ENCODE assay signal across 25 mouse cellular contexts in the genomic region with DNA sequence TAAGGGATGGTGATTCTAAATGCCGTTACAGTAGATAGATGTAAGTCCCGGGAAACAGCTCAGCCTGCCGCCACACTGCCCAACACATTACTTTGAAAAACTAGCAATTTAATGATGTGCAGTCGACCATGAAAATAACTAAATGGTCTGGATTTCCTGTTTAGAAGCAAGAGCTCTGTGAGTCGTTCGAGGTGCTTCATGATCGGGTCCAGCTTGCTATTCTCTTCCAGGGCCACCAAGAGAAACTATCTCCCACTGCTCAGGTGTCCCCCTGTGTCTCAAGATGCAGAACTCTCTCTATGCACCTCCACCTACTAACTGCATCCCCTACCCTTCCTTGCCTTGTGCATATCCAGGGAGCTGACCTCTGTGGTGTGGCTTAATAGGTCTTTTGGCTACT.
"Had no signal": no experiment of that assay in that cellular context is flagged by ENCODE, and none has a peak within 500 bp of the region (broad histone marks: within the 10 kb centered on the region; RNA-seq: fewer than 3 reads in every experiment).

No protein-coding gene starts in this region.

- H3K4me1 ChIP-seq: heart, embryonic 10.5 days; heart, embryonic 12.5 days; hindbrain, embryonic 10.5 days; hindbrain, embryonic 12.5 days; intestine, embryonic 15.5 days; kidney, embryonic 15.5 days; limb, embryonic 12.5 days had no signal

- H3K27me3 ChIP-seq: heart, embryonic 12.5 days; hindbrain, embryonic 12.5 days; intestine, embryonic 15.5 days; kidney, embryonic 15.5 days; limb, embryonic 12.5 days had no signal

- H3K36me3 ChIP-seq: heart, embryonic 10.5 days; heart, embryonic 12.5 days; hindbrain, embryonic 10.5 days; hindbrain, embryonic 12.5 days; intestine, embryonic 15.5 days; kidney, embryonic 15.5 days; limb, embryonic 10.5 days; limb, embryonic 12.5 days had no signal

- H3K4me3 ChIP-seq: heart, embryonic 10.5 days; heart, embryonic 12.5 days; hindbrain, embryonic 10.5 days; hindbrain, embryonic 12.5 days; intestine, embryonic 15.5 days; kidney, embryonic 15.5 days; layer of hippocampus, adult 2 months; left cerebral cortex, adult 2 months; limb, embryonic 10.5 days; limb, embryonic 12.5 days had no signal

- H3K27ac ChIP-seq: heart, embryonic 10.5 days; hindbrain, embryonic 10.5 days; hindbrain, embryonic 12.5 days; hindbrain, embryonic 14.5 days; intestine, embryonic 15.5 days; kidney, embryonic 15.5 days; layer of hippocampus, adult 2 months; left cerebral cortex, adult 2 months; limb, embryonic 10.5 days; limb, embryonic 12.5 days had no signal

- ATAC-seq: forebrain, postnatal 0 days; hindbrain, embryonic 16.5 days; inflammation-experienced regulatory T-cells, adult 6 months; intestine, embryonic 15.5 days; intestine, postnatal 0 days had no signal

- H3K9ac ChIP-seq: forebrain, postnatal 0 days; heart, embryonic 12.5 days; hindbrain, embryonic 12.5 days; hindbrain, embryonic 14.5 days; intestine, embryonic 15.5 days; kidney, embryonic 15.5 days; limb, embryonic 12.5 days had no signal

- H3K9me3 ChIP-seq: heart, embryonic 10.5 days; hindbrain, embryonic 12.5 days; intestine, embryonic 15.5 days; kidney, embryonic 15.5 days; limb, embryonic 10.5 days; limb, embryonic 12.5 days had no signal

- H3K4me2 ChIP-seq: heart, embryonic 12.5 days; hindbrain, embryonic 12.5 days; hindbrain, embryonic 14.5 days; intestine, embryonic 15.5 days; kidney, embryonic 15.5 days; limb, embryonic 12.5 days; liver, embryonic 11.5 days had no signal

- DNase-seq: forebrain, postnatal 0 days; gastrocnemius, postnatal 25 days; heart, postnatal 10 days; heart, postnatal 4 days; kidney, adult 18-20 months; kidney, adult 8-10 months; kidney, postnatal 10 days; kidney, postnatal 25 days; kidney, postnatal 4 days; liver had no signal
